Mouse (Mus musculus) heart, adult 2 months (tissue): ENCODE measurements around the gene Nupr1.

Source experiments
- CTCF ChIP-seq: fragments of 200-600 bp; IDR thresholded peaks from 2 replicates; pipeline ENCODE4 v1.8.1; 2022; ENCODE audit warnings: antibody characterized with exemption, mild to moderate bottlenecking, moderate library complexity
- EP300 ChIP-seq: fragments of 200-500 bp; IDR thresholded peaks from 2 replicates; pipeline ENCODE4 v1.6.1; 2011; ENCODE audit warnings: low read depth, low read length, control low read depth; ENCODE audit not compliant: insufficient read depth
- POLR2A ChIP-seq: fragments of 200-500 bp; IDR thresholded peaks from 2 replicates; pipeline ENCODE4 v1.6.1; 2011; ENCODE audit warnings: mild to moderate bottlenecking, low read depth, low read length, control low read depth; ENCODE audit not compliant: insufficient read depth

GRCm38 (mm10) chr7:126601896-126602295 lies 28.8 kb downstream of the Nupr1 start:
- no peak for TF ChIP-seq CTCF
- no peak for TF ChIP-seq POLR2A
- no peak for TF ChIP-seq EP300
